Mouse (Mus musculus): ENCODE data around the gene Msi1.

The Msi1 gene

DNA sequence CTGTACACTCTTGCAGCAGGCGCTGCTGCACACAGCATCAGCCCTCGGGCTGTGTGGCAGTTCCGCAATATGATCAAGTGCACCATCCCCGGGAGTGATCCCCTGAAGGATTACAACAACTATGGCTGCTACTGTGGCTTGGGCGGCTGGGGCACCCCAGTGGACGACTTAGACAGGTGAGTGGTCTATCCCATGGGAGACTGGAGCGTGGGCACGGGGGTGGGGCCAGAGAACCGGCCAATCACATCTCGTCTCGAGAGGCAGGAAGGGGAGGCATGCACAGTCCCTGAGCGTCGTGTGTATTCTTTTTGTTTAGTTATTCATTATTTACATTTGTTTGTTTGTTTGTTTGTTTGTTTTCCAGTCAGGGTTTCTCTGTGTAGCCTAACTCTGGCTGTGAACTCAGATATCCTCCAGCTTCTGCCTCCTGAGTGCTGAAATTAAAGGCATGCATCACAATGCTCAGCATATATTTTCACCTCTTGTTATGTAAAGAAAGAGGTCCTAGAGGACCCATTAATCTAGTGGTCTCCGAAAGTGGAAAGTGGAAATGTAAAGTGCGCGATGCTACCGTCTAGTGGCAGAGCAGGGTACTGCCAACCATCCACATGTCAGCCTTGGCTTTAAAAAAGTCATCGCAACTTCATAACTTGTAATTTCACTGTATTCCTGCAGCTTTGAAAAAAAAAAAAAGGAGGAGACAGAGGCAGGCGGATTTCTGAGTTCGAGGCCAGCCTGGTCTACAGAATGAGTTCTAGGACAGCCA, 41.5 kb downstream of the Msi1 start:
- peak; percentile 76 for DNase-seq

DNA sequence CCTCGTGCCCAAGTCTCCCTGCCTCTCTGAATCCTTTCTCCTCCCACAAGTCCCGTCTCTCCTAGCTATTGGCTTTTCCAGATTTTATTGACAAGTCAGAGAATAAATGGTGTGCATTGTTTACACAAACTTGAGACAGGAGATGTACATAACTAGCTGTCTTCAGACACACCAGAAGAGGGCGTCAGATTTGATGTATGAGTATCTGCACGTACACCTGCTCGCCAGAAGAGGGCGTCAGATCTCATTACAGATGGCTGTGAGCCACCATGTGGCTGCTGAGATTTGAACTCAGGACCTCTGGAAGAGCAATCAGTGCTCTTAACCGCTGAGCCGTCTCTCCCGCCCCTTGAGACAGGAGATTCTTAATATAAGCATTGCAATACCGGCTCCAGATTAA, 43.8 kb downstream of the Msi1 start:
- DNase-seq, result no peak

DNA sequence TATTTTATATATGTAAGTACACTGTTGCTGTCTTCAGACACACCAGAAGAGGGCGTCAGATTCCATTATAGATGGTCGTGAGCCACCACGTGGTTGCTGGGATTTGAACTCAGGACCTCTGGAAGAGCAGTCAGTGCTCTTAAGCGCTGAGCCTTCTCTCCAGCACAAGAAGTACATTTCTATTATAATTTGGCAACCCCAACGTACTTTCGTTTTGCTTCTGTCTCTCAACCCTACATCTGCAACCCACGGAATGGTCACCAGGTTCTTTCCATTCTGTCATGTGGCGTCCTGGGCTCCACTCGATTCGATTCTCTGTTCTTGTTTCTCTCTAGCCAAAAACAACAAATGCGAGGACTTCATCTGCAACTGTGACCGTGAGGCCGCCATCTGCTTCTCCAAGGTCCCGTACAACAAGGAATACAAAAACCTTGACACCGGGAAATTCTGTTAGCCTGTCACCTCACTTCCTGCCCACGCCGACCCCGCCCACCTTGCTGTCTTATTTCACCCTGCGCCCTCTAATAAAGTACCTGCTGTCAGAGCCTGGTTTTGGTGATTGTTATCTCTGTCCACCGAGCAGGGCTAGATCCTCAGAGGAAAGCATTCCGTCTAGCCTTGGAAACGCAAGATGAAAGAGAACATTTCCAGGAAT, 44.9 kb downstream of the Msi1 start:
- DNase-seq, result no peak

DNA sequence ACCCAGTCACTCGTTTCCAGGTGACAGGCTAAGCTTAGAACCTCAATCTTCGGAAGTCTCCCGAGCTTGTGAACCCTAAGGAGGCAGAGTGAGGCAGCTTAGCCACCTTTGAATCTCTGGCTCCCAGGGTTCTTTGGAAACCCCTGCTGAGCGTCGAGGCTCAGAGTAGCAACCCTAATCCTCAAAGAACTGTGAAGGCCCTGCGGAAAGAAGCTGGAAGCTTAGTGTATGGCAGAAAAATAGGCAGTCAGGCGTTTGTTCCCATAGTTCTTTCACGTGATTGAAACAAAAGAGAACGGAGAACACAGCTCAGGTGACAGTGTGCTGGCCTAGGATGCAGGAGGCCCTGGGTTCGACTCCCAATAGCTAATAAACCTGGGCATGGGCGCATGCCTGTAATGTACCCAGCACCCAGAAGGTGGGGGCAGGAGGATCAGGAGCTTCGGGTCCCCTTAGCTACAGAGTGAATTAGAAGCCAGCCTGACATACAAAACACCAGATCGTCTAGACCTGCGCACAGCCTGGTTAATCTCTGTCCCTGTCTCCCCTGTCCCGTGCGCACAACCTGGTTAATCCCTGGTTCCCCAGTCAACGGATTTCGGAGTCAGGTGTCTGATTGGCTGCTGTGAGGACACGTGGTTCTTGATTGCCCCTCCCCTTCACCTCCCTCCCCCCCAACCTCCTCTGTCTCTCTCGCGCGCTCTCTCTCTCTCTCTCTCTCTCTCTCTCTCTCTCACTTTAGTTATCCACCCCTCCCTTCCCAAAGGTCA, 46.1 kb downstream of the Msi1 start:
- DNase-seq, result peak; percentile 84

DNA sequence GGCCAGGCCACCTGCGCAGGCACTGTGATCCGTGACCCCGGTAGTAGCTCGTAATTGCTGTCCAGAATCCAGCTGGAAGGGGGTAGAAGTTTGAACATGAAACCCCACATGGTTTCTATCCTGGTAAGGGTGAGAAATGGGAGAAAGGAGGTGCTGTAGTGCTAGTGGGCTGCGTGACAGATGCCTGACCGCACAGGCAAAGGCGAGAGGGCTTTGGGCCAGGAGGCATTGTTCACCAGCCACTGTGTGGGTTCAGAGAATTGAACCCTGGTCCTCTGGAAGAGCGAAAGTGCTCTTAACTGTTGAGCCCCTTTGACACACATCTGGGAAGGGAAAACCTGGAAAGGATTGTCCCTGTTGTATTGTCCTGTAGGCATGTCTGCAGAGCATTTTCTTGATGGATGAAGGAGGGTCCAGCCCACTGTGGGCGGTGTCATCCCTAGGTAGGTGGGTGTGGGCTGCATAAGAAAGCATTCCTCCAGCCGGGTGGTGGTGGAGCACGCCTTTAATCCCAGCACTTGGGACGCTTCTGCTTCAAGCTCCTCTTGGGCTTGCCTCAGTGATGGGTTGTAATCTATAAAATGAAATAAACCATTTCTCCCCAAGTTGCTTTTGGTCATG, 46.8 kb downstream of the Msi1 start:
- DNase-seq, result no peak

- DNase-seq, result no peak
Measured at GRCm38 (mm10) chr5:115479561-115479960, 50.2 kb downstream of the Msi1 start.

DNA sequence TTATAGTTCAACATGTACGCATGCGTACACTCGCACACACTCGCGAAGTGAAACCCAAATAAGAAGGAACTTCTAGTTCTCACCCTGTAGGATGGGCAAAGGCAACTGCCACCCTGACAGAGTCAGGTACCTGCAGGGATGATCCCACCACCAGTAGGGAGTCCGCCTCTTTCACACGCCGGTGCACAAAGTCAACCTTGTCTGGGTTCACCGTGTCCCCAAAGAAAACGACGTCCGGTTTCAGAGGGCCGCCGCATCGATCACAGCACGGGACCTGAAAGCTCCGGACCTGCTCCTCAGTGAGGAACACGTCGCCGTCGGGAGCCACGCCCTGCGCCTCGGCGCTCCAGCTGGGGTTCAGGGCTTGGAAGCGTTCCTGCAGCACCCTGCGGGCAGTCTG, 50.7 kb downstream of the Msi1 start:
- DNase-seq, result no peak

- no peak for DNase-seq
Measured at GRCm38 (mm10) chr5:115482390-115483265, 53.2 kb downstream of the Msi1 start.

GRCm38 (mm10) chr5:115483385-115483784, 54.0 kb downstream of the Msi1 start:
- no peak for DNase-seq

DNA sequence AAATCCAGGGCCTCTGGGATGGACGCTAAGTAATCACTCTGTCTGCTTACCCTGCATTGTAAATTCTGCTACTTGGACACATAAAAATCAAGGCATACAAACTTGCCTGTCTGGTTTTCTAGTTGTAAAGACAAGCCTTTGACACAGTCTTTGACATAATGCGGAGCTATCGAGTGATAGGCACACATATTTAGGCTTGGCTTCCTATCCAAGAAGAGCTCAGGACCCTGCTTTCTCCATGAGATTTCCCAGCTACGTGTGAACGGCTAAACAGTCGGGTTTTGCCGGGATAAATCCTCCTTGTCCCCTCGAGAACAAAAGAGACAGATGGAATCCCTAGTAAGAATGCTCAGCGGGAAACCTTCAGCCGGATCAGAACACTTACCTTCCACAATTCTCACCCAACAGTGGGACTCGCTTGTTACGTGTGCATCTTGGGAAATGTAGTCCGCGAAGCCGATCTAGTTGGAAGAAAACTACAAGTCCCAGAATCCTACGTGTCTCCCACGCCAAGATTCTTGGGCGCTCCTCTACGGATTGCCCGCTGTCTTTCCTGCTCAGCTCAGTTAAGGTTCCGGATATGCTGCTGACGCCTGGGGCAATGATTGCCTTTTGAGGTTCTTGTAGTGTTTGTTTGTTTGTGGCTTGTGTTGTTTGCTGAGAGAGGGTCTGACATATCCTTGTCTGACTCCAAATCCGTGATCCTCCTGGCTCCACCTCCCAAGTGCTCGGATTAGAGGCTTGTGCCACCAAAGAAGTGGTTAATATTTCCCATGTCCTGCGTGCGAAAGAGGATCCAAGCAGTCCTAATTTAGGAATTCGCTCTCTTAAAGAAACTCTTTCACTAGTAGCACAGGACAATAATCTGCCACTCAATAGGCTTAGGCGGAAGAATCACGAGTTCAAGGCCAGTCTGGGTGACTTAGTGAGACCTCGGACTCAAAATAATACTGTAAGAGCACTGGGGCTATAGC, 54.8 kb downstream of the Msi1 start, which contains the start of gene Sirt4:
Sirt4 (minus strand) TSS at position 779 of the 974 bp plus-strand sequence.
- DNase-seq, result peak; percentile 97

DNA sequence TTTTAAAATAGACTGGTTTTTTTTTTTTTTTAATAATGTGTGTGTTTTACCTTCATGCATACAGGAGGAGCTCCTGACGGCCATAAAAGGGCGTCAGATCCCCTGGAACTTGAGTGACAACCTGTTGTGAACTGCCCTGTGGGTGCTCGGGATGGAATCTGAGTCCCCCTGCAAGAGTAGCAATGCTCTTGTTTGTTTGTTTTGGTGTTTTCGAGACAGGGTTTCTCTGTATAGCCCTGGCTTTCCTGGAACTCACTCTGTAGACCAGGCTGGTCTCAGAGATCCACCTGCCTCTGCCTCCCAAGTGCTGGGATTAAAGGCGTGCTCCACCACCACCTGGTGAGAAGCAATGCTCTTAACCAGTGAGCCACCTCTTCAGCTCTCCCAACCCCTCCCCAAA, 55.6 kb downstream of the Msi1 start:
- DNase-seq, result no peak

DNA sequence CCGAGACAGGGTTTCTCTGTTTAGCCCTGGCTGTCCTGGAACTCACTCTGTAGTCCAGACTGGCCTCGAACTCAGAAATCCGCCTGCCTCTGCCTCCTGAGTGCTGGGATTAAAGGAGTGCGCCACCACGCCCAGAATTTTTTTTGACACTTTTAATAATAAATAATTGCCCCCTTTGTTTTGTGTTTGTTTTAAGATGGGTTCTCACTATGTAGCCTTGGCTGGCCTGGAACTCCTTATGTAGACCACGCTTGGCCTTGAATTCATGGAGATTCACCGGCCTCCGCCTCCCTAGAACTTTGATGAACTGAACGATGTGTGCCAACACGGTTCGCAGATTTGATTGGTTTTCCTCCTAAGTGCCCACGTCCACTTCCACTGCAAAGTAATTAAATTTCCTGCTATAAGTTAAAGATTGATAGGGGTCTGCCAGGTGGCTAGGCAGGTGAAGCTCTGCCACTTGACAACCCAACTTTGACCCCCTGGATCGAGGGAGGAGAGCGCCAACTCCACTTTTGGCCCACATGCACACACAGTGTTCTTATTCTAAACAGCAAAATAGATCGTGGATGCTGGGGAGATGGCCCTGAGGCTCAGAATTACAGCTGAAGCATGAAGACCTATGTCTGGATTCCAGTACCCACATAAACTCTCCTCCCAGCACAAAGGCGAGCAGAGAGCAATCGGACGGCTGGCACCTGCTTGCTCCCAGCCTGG, 56.2 kb downstream of the Msi1 start:
- no peak for DNase-seq

DNA sequence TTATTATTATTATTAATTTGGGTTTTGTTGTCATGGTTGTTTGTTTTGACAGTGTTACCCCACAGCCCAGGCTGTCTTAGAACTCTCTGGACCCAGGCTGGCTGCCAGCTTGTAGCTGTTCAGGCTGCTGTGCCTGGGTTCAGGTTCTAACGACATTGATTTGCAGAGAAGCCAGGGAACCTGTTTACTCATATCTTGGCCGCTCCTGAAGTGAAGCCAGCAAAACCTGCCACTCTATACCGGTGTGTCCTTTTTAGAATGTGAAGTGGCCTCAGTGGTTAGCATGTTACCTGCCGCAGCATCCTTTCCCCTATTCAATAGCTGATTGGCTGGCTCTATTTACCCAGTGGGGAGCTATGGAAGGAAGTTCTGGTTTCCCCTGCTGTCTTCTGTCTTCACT, 57.3 kb downstream of the Msi1 start:
- DNase-seq, result no peak

- DNase-seq, result no peak
Measured at GRCm38 (mm10) chr5:115487353-115487752, 58.0 kb downstream of the Msi1 start.

- DNase-seq, result no peak
Measured at GRCm38 (mm10) chr5:115487942-115488580, 58.7 kb downstream of the Msi1 start.

DNA sequence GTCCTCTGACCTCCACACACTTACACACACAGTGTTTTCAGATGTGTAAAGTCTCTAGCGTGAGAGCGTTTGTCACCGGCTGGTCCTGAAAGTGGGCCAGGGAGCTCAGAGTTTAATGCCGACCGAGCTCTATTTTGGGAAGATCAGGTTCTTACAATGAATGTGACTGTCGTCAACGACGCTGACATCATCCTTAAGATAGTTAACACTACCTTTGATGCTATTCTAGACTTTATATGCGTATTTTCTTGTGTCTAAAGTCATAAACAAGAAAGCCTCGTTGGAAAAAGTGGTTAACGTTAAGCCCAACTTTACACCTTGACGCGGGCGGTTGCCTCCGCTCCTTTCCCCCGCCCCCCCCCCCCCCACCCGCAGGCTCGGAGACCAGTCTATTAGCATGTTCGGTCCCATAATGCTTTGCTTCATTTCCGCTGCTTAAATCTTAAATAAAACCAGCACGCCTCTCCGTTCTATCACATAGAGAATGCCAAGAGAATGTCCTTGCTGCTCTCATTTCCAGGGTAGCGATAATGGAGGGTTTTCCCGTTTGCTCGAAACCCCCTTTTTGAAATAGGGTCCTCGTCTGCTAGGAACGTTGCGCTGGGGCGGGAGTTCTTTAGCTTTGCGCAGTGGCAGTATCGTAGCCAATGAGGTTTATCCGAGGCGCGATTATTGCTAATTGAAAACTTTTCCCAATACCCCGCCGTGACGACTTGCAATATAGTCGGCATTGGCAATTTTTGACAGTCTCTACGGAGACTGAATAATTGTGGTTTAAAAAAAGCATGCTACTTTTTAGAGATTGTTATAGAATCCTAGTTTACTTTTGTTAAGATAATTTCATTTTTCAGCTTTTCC, 59.7 kb downstream of the Msi1 start:
- DNase-seq, result peak; percentile 94

DNA sequence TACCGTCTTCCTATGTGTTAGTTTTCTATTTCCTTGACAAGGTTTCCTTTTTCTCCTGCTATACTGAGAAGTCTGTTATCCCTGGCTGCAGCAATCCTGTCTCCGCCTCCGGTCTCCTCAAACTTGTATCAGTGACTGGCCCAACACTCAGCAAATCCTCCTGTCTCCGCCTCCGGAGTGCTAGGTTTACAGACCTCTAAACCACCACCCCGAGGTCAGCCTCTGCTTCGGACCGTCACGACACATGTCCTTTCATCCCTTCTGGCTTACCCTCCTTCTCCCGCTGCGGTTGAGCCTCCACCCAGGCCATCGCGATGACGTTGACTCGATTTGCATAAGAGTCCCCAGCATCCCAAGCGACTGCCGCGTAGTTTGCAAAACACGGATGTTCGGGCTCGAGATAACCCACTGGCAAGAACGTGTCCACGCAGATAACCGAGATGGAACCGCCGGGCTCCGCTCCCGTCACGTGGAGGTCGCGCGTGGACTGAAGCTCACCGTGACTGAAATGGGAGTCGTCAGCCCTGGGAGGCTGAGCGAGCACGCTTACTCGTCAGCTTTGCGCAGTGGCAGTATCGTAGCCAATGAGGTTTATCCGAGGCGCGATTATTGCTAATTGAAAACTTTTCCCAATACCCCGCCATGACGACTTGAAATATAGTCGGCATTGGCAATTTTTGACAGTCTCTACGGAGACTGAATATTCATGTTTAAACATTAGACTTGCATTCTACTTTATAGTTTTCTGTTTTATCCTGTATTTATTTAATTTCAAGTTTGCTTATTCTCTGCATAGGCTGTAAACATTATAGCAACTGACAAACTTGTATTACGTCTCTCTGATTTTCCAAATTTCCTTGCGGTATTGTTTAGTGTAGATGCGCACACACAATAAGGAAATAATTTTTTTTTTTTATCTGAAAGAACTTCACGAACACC, 60.6 kb downstream of the Msi1 start:
- DNase-seq, result peak; percentile 92

DNA sequence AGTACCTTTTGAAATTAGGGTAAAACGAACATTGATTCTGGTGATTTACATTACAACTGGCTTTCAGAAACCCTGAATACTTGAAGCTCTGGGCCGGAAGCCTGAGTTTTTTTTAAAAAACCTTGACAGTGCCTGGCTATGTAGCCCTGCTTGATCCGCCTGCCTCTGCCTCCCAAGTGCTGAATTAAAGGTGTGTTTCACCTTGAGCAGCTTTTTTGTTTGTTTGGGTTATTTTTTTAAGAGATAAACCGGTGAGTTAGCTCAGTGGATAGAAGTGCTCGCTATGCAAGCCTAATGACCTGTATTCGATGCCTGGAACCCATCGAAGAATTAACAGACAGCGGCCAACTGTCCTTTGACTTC, 61.2 kb downstream of the Msi1 start:
- no peak for DNase-seq
